Mouse (Mus musculus): ENCODE results near the gene Dip2a. TPM values are rescaled to one million over a fixed set of nuclear protein-coding genes. Genes with fewer than 3 reads are reported as not detected.

Dip2a gene
- polyA plus RNA-seq, 1 experiment from 2014 or later = 7.2 TPM

GRCm38 (mm10) chr10:76289936-76290671 lies 55.0 kb downstream of the Dip2a start:
- Histone ChIP-seq H3K4me3 (ENCODE audit: low read depth, low read length) (no peak overlapping the region), H3K4me1 (ENCODE audit: insufficient read depth, low read depth, low read length) (no peaks in the 10 kb centered on the region; the same call in 1 of the 2 replicates), H3K36me3 (ENCODE audit: insufficient read depth, low read length) (peaks cover 18% of the 10 kb centered on the region; the same call in 1 of the 2 replicates), H3K27ac (ENCODE audit: low read length) (no peak overlapping the region), H3K27me3 (replicated peaks; ENCODE audit: insufficient read depth, low read length) (no peaks in the 10 kb centered on the region), H3K9me3 (ENCODE audit: low read length) (no peaks in the 10 kb centered on the region), H3K4me2 (replicated peaks; ENCODE audit: low read depth, low read length) (no peak overlapping the region), H3K9ac (replicated peaks; ENCODE audit: low read depth) (no peak overlapping the region)
- no peak for ATAC-seq
- no peak for DNase-seq (ENCODE audit: low spot score)
- WGBS = 82% methylated on average over 3 of the region's 3 CpGs
- no peak for TF ChIP-seq CTCF (IDR thresholded peaks at IDR 0.05)
- no peak for TF ChIP-seq EP300 (IDR thresholded peaks at IDR 0.05)

GRCm38 (mm10) chr10:76289052-76289451 lies 56.0 kb downstream of the Dip2a start:
- no peak for TF ChIP-seq CTCF (IDR thresholded peaks at IDR 0.05)
- no peak for TF ChIP-seq EP300 (IDR thresholded peaks at IDR 0.05)
- 76% methylated on average over 5 of the region's 5 CpGs for WGBS
- DNase-seq (ENCODE audit: low spot score) = no peak
- peaks cover 19% of the 10 kb centered on the region; the same call in 1 of the 2 replicates for H3K36me3 ChIP-seq (ENCODE audit: insufficient read depth, low read length)
- peak overlapping the region; percentile 76 for H3K27ac ChIP-seq (ENCODE audit: low read length)
- no peaks in the 10 kb centered on the region for H3K9me3 ChIP-seq (ENCODE audit: low read length)
- H3K4me3 ChIP-seq (ENCODE audit: low read depth, low read length) = no peak overlapping the region
- H3K27me3 ChIP-seq (replicated peaks; ENCODE audit: insufficient read depth, low read length) = no peaks in the 10 kb centered on the region
- no peak overlapping the region for H3K9ac ChIP-seq (replicated peaks; ENCODE audit: low read depth)
- no peaks in the 10 kb centered on the region; the same call in 1 of the 2 replicates for H3K4me1 ChIP-seq (ENCODE audit: insufficient read depth, low read depth, low read length)
- no peak overlapping the region for H3K4me2 ChIP-seq (replicated peaks; ENCODE audit: low read depth, low read length)
- 0 out of 2 replicates have a peak, but pooled peaks have one; percentile 1 for ATAC-seq

GRCm38 (mm10) chr10:76288268-76288993 lies 56.7 kb downstream of the Dip2a start:
- Histone ChIP-seq H3K9me3 (ENCODE audit: low read length) (no peaks in the 10 kb centered on the region), H3K27me3 (replicated peaks; ENCODE audit: insufficient read depth, low read length) (no peaks in the 10 kb centered on the region), H3K4me2 (replicated peaks; ENCODE audit: low read depth, low read length) (no peak overlapping the region), H3K9ac (replicated peaks; ENCODE audit: low read depth) (no peak overlapping the region), H3K27ac (ENCODE audit: low read length) (peak overlapping the region; percentile 76), H3K4me1 (ENCODE audit: insufficient read depth, low read depth, low read length) (no peaks in the 10 kb centered on the region; the same call in 1 of the 2 replicates), H3K36me3 (ENCODE audit: insufficient read depth, low read length) (peaks cover 19% of the 10 kb centered on the region; the same call in 1 of the 2 replicates), H3K4me3 (ENCODE audit: low read depth, low read length) (no peak overlapping the region)
- DNase-seq (ENCODE audit: low spot score) (peak; percentile 83), ATAC-seq (peak; percentile 91)
- 43% methylated on average over 11 of the region's 11 CpGs for WGBS
- TF ChIP-seq CTCF (IDR thresholded peaks at IDR 0.05) (no peak), EP300 (IDR thresholded peaks at IDR 0.05) (peak; percentile 84)

- Histone ChIP-seq H3K27ac (ENCODE audit: low read length) (no peak overlapping the region), H3K27me3 (replicated peaks; ENCODE audit: insufficient read depth, low read length) (no peaks in the 10 kb centered on the region), H3K36me3 (ENCODE audit: insufficient read depth, low read length) (peaks cover 31% of the 10 kb centered on the region), H3K4me1 (ENCODE audit: insufficient read depth, low read depth, low read length) (no peaks in the 10 kb centered on the region), H3K4me3 (ENCODE audit: low read depth, low read length) (no peak overlapping the region), H3K9me3 (ENCODE audit: low read length) (no peaks in the 10 kb centered on the region), H3K9ac (replicated peaks; ENCODE audit: low read depth) (no peak overlapping the region), H3K4me2 (replicated peaks; ENCODE audit: low read depth, low read length) (no peak overlapping the region)
- DNase-seq (ENCODE audit: low spot score) (no peak), ATAC-seq (no peak)
- 72% methylated on average over 5 of the region's 5 CpGs for WGBS
- TF ChIP-seq EP300 (IDR thresholded peaks at IDR 0.05) (no peak), CTCF (IDR thresholded peaks at IDR 0.05) (no peak)
Measured at GRCm38 (mm10) chr10:76278541-76279097, 66.5 kb downstream of the Dip2a start.

- Histone ChIP-seq H3K4me2 (replicated peaks; ENCODE audit: low read depth, low read length) (no peak overlapping the region), H3K36me3 (ENCODE audit: insufficient read depth, low read length) (peaks cover 30% of the 10 kb centered on the region), H3K9me3 (ENCODE audit: low read length) (no peaks in the 10 kb centered on the region), H3K4me3 (ENCODE audit: low read depth, low read length) (no peak overlapping the region), H3K4me1 (ENCODE audit: insufficient read depth, low read depth, low read length) (no peaks in the 10 kb centered on the region), H3K27ac (ENCODE audit: low read length) (no peak overlapping the region), H3K27me3 (replicated peaks; ENCODE audit: insufficient read depth, low read length) (no peaks in the 10 kb centered on the region), H3K9ac (replicated peaks; ENCODE audit: low read depth) (no peak overlapping the region)
- DNase-seq (ENCODE audit: low spot score) (no peak), ATAC-seq (no peak)
- WGBS = 82% methylated on average over 10 of the region's 10 CpGs
- no peak for TF ChIP-seq EP300 (IDR thresholded peaks at IDR 0.05)
- TF ChIP-seq CTCF (IDR thresholded peaks at IDR 0.05) = no peak
Measured at GRCm38 (mm10) chr10:76275256-76275655, 69.8 kb downstream of the Dip2a start.

DNA sequence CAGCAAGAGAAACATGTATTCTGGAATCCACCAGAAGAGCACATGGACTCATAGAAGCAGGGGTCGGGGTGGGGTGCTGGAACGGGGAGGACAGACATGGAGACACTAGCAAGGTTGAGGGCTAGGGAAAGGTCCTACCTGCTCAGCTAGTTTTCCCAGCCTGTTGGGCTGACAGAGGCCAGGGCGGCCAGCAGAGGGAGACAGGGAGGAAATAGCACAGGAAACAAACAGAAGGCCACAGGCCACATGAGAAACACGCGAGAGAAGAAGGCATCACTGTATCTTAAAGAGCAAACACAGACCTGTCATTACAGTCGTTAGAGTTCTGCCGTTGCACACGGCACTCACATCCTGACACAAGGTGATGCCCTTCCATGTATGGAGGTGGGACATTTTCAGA lies 73.9 kb downstream of the Dip2a start:
- ATAC-seq = peak; percentile 61
- H3K36me3 ChIP-seq (ENCODE audit: insufficient read depth, low read length) = peaks cover 40% of the 10 kb centered on the region; the same call in 1 of the 2 replicates
- H3K9ac ChIP-seq (replicated peaks; ENCODE audit: low read depth) = no peak overlapping the region
- H3K4me2 ChIP-seq (replicated peaks; ENCODE audit: low read depth, low read length) = no peak overlapping the region
- 36% methylated on average over 8 of the region's 8 CpGs for WGBS
- no peak overlapping the region for H3K27ac ChIP-seq (ENCODE audit: low read length)
- no peak overlapping the region for H3K4me3 ChIP-seq (ENCODE audit: low read depth, low read length)
- no peaks in the 10 kb centered on the region for H3K27me3 ChIP-seq (replicated peaks; ENCODE audit: insufficient read depth, low read length)
- peak; percentile 55 for DNase-seq (ENCODE audit: low spot score)
- H3K9me3 ChIP-seq (ENCODE audit: low read length) = no peaks in the 10 kb centered on the region
- H3K4me1 ChIP-seq (ENCODE audit: insufficient read depth, low read depth, low read length) = no peaks in the 10 kb centered on the region
- TF ChIP-seq EP300 (IDR thresholded peaks at IDR 0.05) = no peak
- TF ChIP-seq CTCF (IDR thresholded peaks at IDR 0.05) = peak; percentile 81

Data from lung, postnatal 0 days (tissue).